Mouse (Mus musculus): ENCODE data around the gene Sec22a.

The Sec22a gene

GRCm38 (mm10) chr16:35363150-35364062 lies at the start of gene Sec22a:
TSS of gene Sec22a (minus strand) at chr16:35363918.
- DNase-seq (ENCODE audit: extremely low read depth, insufficient read length, low spot score): peak; percentile 94

DNA sequence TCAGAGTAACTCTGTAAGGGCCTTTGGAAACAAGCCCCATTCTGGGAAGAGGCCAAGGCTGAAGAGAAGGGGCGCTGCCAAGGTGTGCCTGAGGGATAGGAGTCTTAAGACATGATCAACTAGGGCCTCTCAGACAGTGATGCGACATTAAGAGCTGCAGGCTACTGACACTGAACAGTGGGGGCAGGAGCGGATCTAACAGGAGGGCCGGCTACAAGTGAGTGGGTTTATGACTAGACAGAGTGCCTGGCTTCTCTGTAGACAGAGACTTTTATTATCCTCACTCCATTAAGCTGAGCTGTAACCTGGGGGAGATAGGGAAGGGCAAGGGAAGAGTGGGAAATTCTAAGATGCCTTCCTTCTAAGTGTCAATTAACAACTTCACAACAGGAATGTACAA lies 43.0 kb upstream of the Sec22a start:
- no peak for DNase-seq (ENCODE audit: extremely low read depth, insufficient read length, low spot score)

- no peak for DNase-seq (ENCODE audit: extremely low read depth, insufficient read length, low spot score)
These were observed 42.4 kb upstream of the Sec22a start for GRCm38 (mm10) chr16:35406166-35406565.

- no peak for DNase-seq (ENCODE audit: extremely low read depth, insufficient read length, low spot score)
These were observed 41.8 kb upstream of the Sec22a start for GRCm38 (mm10) chr16:35405348-35406080.

- DNase-seq (ENCODE audit: extremely low read depth, insufficient read length, low spot score): no peak
These were observed 41.1 kb upstream of the Sec22a start for GRCm38 (mm10) chr16:35404864-35405263.

- no peak for DNase-seq (ENCODE audit: extremely low read depth, insufficient read length, low spot score)
These were observed 40.2 kb upstream of the Sec22a start for GRCm38 (mm10) chr16:35403891-35404290.

- no peak for DNase-seq (ENCODE audit: extremely low read depth, insufficient read length, low spot score)
These were observed 39.6 kb upstream of the Sec22a start for GRCm38 (mm10) chr16:35403356-35403755.

DNA sequence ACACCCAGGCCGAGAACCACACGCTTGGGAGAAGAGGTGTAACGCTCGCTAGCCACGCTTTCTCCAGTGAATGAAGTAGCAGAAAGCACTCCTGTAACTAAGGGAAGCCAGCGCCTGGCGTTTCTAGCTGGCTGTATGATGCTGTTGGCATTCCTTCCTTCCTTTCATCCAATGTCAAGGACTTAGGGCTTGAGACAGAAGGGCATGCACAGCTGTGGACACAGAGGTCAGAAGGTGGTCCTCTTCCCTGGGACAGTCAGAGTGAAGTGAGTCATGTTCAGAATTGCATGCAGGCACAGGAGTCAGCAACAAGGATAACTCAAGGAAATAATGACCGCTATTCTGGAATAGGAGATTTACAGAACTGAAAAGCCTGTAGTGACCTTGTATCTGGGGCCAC lies 29.1 kb upstream of the Sec22a start:
- no peak for DNase-seq (ENCODE audit: extremely low read depth, insufficient read length, low spot score)

DNA sequence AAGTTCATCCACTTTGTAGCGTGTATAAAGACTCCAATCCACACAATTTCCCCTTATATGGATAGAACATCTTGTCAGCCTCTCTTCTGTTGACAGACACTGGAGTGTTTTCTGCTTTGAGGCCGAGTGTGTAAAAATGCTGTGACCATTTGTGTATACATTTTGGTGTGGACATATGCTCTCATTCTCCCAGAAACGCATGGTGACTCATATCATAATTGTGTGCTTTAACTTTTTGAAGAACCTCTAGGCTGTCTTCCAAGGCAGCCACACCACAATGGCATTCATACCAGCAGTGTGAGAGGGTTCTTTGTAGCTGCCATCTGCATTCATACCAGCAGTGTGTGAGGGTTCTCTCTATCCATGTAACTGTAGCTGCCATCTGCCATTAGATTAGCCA lies 21.9 kb upstream of the Sec22a start:
- peak; percentile 42 for DNase-seq (ENCODE audit: extremely low read depth, insufficient read length, low spot score)

DNA sequence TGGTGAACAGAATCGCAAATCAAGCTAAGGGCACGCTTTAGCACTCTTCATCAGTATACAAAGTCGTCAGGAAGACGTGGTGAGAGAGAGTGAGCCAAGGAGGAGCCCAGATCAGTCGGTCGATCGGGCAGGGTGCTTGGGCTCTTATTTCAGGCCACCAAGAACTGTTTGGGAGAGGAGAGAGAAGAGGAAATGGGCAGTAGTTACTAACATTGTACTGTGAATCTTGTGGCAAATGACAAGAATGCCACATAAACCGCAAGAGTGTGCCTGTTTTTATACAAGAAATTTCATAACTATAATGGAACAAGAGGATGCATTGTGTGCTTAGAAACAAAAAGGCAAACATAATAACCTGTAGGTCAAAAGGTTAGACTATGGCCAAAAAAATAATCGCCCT lies 16.3 kb upstream of the Sec22a start:
- DNase-seq (ENCODE audit: extremely low read depth, insufficient read length, low spot score): peak; percentile 11

- DNase-seq (ENCODE audit: extremely low read depth, insufficient read length, low spot score): no peak
These were observed 15.6 kb upstream of the Sec22a start for GRCm38 (mm10) chr16:35379344-35379743.

GRCm38 (mm10) chr16:35364063-35364428 lies 328 bp upstream of the Sec22a start:
- DNase-seq (ENCODE audit: extremely low read depth, insufficient read length, low spot score): no peak

DNA sequence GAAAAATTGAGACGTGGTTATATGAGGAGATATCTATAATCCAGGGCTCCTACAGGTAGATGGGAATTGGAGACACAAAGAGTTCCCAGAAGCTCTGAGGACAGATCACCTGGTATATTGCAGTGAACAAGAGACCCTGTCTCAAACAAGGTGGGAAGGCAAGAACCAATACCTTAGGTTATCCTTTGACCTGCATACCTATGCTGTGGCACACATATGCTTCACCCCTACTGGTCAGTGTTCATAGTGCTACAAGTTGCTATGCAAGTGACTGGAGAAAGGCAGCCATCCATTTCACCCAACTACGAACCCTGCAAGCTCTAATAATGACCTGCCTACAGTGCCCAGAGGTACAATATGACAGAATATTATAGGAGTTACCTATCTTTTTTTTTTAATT lies 1.5 kb downstream of the Sec22a start:
- DNase-seq (ENCODE audit: extremely low read depth, insufficient read length, low spot score): no peak

GRCm38 (mm10) chr16:35360593-35360992 lies 3.1 kb downstream of the Sec22a start:
- peak; percentile 7 for DNase-seq (ENCODE audit: extremely low read depth, insufficient read length, low spot score)

DNA sequence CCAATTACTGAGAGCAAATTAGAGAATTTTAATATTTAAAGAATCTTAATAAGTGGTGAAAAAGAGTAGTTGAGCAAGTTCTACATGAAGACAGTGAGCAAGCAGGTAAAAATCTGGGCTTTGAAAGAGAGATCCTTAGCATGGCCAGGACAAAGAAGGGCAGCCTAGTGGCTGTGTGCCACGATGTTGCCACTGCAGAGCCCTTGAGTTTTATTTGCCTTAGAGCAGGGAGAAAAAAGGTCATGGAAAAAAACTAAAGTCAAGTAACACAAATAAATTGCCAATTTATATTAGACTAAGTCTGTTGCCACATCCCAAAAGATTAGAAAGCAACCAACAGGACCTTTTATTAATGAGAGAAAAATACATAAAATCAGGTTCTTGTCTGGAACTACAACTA lies 6.3 kb downstream of the Sec22a start:
- no peak for DNase-seq (ENCODE audit: extremely low read depth, insufficient read length, low spot score)

GRCm38 (mm10) chr16:35330451-35330850 lies 33.3 kb downstream of the Sec22a start:
- no peak for DNase-seq (ENCODE audit: extremely low read depth, insufficient read length, low spot score)

GRCm38 (mm10) chr16:35319773-35320172 lies 43.9 kb downstream of the Sec22a start:
- no peak for DNase-seq (ENCODE audit: extremely low read depth, insufficient read length, low spot score)

DNA sequence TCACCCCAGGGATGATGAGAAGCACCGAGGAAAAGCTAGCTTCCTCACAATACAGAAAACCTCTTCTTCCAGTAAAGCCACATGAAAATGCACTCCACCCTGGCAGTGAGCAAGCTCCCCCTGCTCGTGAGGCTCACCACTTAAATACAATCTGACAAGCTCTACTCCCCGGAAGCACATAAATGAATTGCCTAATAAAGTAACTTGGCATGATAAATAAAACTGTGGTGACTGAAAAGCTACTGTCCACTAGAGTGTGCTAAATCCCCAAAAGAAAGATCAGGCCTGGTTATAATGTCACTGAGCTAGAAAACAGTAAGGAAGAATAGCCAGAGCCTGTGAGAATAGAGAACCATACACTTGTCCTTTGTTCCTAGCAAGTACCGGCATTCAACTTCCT lies 44.4 kb downstream of the Sec22a start:
- DNase-seq (ENCODE audit: extremely low read depth, insufficient read length, low spot score): peak; percentile 23

- DNase-seq (ENCODE audit: extremely low read depth, insufficient read length, low spot score): no peak
These were observed 45.3 kb downstream of the Sec22a start for GRCm38 (mm10) chr16:35318397-35318796.

- DNase-seq (ENCODE audit: extremely low read depth, insufficient read length, low spot score): no peak
These were observed 46.3 kb downstream of the Sec22a start for GRCm38 (mm10) chr16:35317460-35317859.

DNA sequence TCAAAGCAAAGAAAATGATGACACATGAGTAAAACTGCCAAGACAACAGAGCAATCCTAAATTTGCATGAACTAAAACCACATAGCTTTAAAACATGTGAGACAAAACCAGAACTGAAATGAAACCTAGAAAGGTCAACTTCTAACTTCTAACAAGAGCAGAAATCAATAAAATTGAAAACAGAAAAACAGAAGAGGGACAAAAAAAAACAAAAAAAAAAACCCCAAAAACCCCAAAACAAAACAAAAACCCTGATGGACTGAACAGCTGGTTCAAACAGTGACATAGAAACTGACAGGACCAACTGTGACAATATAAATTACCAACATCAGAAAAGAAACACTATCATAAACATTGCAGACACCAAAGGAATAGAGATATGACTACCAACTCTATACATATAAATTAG lies 46.9 kb downstream of the Sec22a start:
- no peak for DNase-seq (ENCODE audit: extremely low read depth, insufficient read length, low spot score)

DNA sequence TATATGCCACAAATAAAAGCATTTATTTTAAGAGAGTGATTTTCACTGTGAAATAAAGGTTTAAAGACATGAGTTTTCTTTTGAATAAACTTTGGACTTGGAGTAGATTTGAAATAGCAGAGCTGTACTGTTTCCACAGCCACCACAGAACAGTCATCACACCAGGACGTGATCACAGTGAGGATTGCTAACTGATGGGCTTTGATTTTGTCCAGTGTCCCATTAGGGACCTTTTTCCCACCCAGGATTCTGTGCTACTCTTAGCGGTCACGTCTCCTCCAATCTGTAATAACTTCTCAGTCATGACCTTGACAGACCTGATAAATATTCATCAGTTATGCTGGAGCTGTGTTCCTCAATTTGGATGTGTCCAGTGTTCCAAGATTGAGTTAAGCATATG lies 48.2 kb downstream of the Sec22a start:
- no peak for DNase-seq (ENCODE audit: extremely low read depth, insufficient read length, low spot score)

Data from 3134 (cell line).